Mouse (Mus musculus): ENCODE measurements at regions not wholly inside any gene's neighbourhood (a gene's known extent, or its start where the extent isn't known, plus 50 kb on each side); places are given as distances from the start of the nearest gene placed in this dataset.
"Not testable (repeated sequence)": the region's sequence is repeated elsewhere in the genome, so short reads cannot be mapped to it uniquely, and the experiment has no call there.

DNA sequence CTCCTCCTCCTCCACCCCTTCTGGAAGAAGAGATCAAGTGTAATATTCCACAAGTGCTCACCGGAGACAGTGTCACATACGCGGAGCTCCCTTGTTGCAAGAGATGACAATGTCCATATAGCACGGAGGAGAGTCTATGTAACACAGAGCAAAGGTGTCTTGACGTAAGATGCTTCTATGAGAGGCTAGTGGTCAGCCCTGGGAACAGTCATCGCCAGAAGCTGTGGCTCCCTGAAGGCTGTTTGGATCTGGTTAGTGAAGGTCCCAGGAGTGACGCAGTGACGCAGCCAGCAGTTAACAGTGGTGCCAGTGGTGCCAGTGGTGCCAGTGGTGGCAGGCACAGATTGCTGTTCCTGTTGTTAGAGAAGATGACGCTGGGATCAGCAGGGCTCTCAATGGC, 66.9 kb downstream of the Twistnb start:
- no peak for TF ChIP-seq FLI1 (IDR thresholded peaks at IDR 0.05; ENCODE audit: low read length)
- TF ChIP-seq GATA1 (IDR thresholded peaks at IDR 0.05; ENCODE audit: borderline replicate concordance, low read length) = no peak
- Histone ChIP-seq H3K4me1 (no peaks in the 10 kb centered on the region), H3K9me3 (no peaks in the 10 kb centered on the region), H3K27me3 (replicated peaks) (no peaks in the 10 kb centered on the region), H3K4me3 (replicated peaks) (no peak overlapping the region), H3K36me3 (replicated peaks; ENCODE audit: low read length) (no peaks in the 10 kb centered on the region)

DNA sequence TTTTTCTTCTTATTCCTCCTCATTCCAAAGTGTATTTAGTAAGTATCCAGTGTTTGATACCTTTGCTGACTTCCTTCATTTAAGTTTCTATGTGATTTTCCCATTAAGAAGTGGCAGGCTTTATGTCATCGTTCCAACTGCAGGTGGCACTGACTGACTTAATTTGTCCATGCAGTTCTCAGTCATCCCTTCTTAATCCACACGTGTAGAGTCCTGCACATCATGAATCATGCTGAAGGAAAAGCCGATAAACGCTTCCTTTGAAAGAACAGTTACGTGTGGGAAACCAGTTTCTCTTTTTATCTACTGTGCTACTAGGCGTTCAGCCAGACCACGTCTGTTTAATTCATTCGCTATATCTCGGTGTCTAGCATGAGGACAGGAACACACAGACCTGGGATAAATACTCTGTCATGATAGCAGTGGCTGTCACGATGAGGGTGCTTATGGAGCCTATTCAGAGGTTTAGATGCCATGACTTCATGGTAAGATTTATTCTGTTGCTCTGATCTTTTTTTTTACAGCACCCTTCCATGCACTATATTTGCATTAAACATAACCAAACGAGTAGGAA, 68.0 kb downstream of the Twistnb start:
- H3K9me3 ChIP-seq = no peaks in the 10 kb centered on the region
- no peaks in the 10 kb centered on the region for H3K27me3 ChIP-seq (replicated peaks)
- H3K4me1 ChIP-seq = no peaks in the 10 kb centered on the region
- no peaks in the 10 kb centered on the region for H3K36me3 ChIP-seq (replicated peaks; ENCODE audit: low read length)
- no peak overlapping the region for H3K4me3 ChIP-seq (replicated peaks)
- no peak for TF ChIP-seq GATA1 (IDR thresholded peaks at IDR 0.05; ENCODE audit: borderline replicate concordance, low read length)
- TF ChIP-seq FLI1 (IDR thresholded peaks at IDR 0.05; ENCODE audit: low read length) = no peak

DNA sequence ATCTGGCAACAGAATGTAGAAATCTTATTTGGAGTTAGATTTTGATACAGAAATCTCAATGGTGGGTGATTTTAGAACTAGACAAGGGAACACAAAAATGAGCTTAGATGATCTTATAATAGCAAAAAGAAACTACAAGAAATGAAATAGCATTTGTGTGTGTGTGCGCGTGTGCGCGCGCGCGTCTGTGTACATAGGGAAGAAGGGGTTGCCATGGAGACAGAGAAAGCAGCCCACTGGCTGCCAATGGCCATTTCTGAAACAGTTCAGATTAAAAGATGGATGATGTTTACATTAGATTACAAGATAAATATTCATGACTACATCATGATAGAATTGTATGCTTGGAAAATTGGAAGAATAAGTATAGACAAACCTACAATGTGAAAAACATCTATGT, 112.1 kb downstream of the Twistnb start:
- Histone ChIP-seq H3K4me1 (no peaks in the 10 kb centered on the region), H3K4me3 (replicated peaks) (no peak overlapping the region), H3K36me3 (replicated peaks; ENCODE audit: low read length) (no peaks in the 10 kb centered on the region), H3K9me3 (no peaks in the 10 kb centered on the region), H3K27me3 (replicated peaks) (no peaks in the 10 kb centered on the region)
- no peak for TF ChIP-seq FLI1 (IDR thresholded peaks at IDR 0.05; ENCODE audit: low read length)

DNA sequence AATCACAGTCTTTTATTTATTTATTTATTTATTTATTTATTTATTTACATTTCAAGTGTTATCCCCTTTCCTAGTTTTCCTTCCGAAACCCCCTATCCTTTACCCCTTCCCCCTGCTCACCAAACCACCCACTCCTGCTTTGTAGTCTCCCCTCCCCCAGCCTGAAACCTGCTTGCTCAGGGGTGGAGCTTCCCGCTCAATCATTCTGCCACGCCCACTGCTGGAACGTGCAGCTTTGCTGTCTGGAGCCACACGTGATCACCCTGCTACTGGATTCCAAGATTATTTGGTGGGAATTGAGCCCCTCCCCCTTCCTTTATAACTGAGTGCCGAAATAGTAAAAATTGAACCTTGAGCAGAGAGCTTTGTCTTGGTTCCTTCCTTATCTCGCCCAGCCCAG, 122.2 kb downstream of the Twistnb start:
- H3K4me1 ChIP-seq; H3K27me3 ChIP-seq (replicated peaks); H3K36me3 ChIP-seq (replicated peaks; ENCODE audit: low read length); H3K4me3 ChIP-seq (replicated peaks); H3K9me3 ChIP-seq: not testable (repeated sequence)

DNA sequence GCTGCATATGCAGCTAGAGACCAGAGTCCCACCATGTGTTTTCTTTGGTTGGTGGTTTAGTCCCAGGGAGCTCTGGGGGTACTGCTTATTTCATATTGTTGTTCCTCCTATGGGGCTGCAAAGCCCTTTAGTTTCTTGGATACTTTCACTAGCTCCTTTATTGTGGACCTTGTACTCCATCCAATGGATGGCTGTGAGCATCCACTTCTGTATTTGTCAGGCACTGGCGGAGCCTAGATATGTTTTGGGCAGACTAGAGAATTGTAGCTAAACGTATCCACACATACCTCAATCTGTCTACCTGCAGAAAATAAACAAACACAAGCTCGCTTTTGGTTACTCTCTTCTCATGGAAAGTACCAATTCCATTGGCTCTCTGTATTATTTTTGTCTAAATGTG, 122.8 kb downstream of the Twistnb start:
- TF ChIP-seq GATA1 (IDR thresholded peaks at IDR 0.05; ENCODE audit: borderline replicate concordance, low read length) = no peak
- TF ChIP-seq FLI1 (IDR thresholded peaks at IDR 0.05; ENCODE audit: low read length) = no peak
- H3K9me3 ChIP-seq = no peaks in the 10 kb centered on the region
- H3K4me1 ChIP-seq = no peaks in the 10 kb centered on the region
- H3K36me3 ChIP-seq (replicated peaks; ENCODE audit: low read length) = no peaks in the 10 kb centered on the region
- H3K27me3 ChIP-seq (replicated peaks) = no peaks in the 10 kb centered on the region
- no peak overlapping the region for H3K4me3 ChIP-seq (replicated peaks)

DNA sequence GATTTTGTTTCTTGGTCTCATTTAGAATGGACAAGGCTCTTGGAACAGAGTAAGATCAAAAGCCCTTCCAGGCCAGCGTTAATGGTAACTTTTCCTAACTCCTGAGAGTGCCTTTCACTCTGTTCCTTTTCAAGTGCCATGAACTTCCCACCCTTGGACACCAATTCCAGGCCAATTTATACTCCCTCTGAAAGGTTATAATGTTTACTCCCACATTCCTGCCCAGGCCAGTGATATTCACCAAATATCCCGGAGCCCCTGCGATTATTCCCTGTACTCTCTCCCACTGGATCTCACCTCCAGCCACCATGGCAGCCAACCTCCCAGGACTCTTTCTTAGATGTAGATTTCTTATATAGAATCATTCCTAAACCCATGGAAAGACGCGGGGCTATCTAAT, 123.2 kb downstream of the Twistnb start:
- Histone ChIP-seq H3K27me3 (replicated peaks) (no peaks in the 10 kb centered on the region), H3K4me3 (replicated peaks) (no peak overlapping the region), H3K4me1 (no peaks in the 10 kb centered on the region), H3K36me3 (replicated peaks; ENCODE audit: low read length) (no peaks in the 10 kb centered on the region), H3K9me3 (no peaks in the 10 kb centered on the region)
- no peak for TF ChIP-seq FLI1 (IDR thresholded peaks at IDR 0.05; ENCODE audit: low read length)
- TF ChIP-seq GATA1 (IDR thresholded peaks at IDR 0.05; ENCODE audit: borderline replicate concordance, low read length) = no peak

DNA sequence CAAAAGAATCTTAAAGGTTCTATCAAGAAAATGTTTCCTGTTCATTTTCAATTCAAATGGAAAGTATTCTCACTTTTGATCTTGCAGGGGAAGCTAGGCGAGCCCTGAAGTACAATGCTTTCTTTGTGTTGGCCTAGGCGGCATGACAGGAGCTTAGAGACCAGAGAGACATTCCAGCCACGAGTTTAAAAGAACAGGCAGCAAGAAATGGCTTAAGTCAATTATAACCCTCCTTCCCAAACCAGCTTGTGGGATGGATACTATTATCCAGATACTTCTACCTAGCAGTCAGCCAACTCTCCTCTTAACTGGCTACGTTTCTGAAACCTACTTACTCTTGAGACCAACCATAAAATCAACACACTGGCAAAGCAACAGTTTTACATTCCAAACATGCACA, 124.3 kb downstream of the Twistnb start:
- no peaks in the 10 kb centered on the region for H3K4me1 ChIP-seq
- H3K4me3 ChIP-seq (replicated peaks) = no peak overlapping the region
- H3K36me3 ChIP-seq (replicated peaks; ENCODE audit: low read length) = no peaks in the 10 kb centered on the region
- no peaks in the 10 kb centered on the region for H3K9me3 ChIP-seq
- TF ChIP-seq FLI1 (IDR thresholded peaks at IDR 0.05; ENCODE audit: low read length) (no peak), GATA1 (IDR thresholded peaks at IDR 0.05; ENCODE audit: borderline replicate concordance, low read length) (no peak)
- no peaks in the 10 kb centered on the region for H3K27me3 ChIP-seq (replicated peaks)

DNA sequence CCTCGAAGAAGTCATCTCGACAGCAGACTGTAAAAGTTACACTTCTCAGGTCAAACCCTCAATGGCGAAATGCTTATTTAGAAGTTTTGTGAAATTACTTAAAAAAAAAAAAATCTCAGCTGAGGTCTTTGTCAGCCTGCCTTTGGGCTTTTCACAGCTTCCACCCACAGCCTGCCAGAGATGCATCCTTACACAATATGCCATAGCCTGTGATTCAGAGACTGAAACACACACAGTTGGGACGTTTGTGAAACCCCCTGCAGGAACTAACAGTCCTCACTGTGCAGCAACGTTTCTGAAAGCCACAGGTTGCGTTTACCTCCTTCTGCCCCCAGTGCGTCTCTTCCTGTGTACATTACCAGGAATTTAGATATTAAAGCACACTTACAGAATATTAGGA, 131.7 kb downstream of the Twistnb start:
- no peaks in the 10 kb centered on the region for H3K4me1 ChIP-seq
- H3K4me3 ChIP-seq (replicated peaks) = no peak overlapping the region
- no peaks in the 10 kb centered on the region for H3K36me3 ChIP-seq (replicated peaks; ENCODE audit: low read length)
- H3K9me3 ChIP-seq = no peaks in the 10 kb centered on the region
- no peaks in the 10 kb centered on the region for H3K27me3 ChIP-seq (replicated peaks)
- TF ChIP-seq FLI1 (IDR thresholded peaks at IDR 0.05; ENCODE audit: low read length) = no peak
- TF ChIP-seq GATA1 (IDR thresholded peaks at IDR 0.05; ENCODE audit: borderline replicate concordance, low read length) = no peak

DNA sequence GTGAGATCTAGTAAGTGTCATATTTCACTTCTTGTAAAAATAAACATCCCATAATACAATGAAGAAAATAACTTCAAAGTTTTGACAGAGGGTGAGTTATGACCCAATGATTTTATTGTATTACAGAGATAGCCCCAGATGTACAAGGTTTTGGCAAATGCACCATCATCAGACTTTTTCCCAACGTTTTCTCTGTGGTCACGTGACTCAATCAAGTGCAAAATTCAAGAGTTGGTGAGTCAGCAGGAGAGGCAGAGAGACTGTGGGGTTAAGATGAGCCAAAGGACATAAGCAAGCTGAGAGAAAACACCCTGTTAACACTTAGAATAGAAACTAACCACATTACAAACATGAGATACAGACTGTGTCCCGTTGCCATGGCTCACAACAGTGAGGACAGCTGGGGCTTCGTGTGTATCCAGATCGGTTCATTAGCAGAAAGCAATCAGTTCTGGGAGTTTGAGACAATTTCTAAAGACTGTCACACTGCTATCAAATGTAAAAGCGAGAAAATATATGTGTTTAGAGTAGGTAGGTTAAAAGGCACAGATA, 148.5 kb downstream of the Twistnb start:
- no peaks in the 10 kb centered on the region for H3K9me3 ChIP-seq
- no peak overlapping the region for H3K4me3 ChIP-seq (replicated peaks)
- H3K27me3 ChIP-seq (replicated peaks) = no peaks in the 10 kb centered on the region
- H3K36me3 ChIP-seq (replicated peaks; ENCODE audit: low read length) = no peaks in the 10 kb centered on the region
- TF ChIP-seq FLI1 (IDR thresholded peaks at IDR 0.05; ENCODE audit: low read length) = no peak
- H3K4me1 ChIP-seq = no peaks in the 10 kb centered on the region

DNA sequence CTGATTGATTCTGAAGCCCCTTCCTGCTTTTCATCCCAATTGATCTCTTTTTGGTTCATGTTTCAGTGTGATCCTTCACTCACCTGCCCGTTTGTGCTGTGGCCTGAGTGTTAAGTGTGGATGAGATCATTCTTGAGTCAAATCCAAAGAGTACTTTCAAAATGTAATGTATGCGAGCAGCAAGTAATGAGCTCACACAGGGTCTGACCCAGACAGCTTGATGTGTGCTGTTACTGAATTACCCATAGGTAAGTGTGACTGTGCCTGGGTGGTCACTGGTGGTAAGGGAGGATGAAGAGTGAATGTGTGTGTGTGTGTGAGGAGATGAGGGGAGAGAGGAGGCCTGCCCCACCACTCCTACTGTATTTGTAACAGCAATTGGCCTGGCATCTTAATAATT, 151.4 kb downstream of the Twistnb start:
- TF ChIP-seq FLI1 (IDR thresholded peaks at IDR 0.05; ENCODE audit: low read length) (no peak), GATA1 (IDR thresholded peaks at IDR 0.05; ENCODE audit: borderline replicate concordance, low read length) (no peak)
- Histone ChIP-seq H3K36me3 (replicated peaks; ENCODE audit: low read length) (no peaks in the 10 kb centered on the region), H3K4me3 (replicated peaks) (no peak overlapping the region)

DNA sequence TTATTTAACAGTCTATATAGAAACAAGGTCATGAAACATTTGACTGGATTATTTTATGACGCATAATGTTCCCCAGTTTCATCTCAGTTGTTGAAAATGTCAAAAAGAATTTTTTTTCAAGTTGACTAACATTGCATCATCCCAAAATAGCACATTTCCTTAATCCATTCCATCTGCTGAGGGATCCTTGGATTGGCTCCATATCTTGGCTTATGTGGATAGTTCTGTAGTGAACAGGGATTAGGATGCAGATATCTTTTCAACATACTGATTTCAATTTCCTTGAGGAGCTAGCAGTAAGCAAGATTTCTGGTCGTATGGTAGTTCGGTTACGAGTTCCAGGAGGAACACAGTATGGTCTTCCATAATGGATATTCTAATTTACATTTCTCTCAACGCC, 161.6 kb downstream of the Twistnb start:
- no peak for TF ChIP-seq GATA1 (IDR thresholded peaks at IDR 0.05; ENCODE audit: borderline replicate concordance, low read length)
- no peak for TF ChIP-seq FLI1 (IDR thresholded peaks at IDR 0.05; ENCODE audit: low read length)
- Histone ChIP-seq H3K4me3 (replicated peaks) (no peak overlapping the region), H3K9me3 (no peaks in the 10 kb centered on the region), H3K4me1 (no peaks in the 10 kb centered on the region), H3K36me3 (replicated peaks; ENCODE audit: low read length) (no peaks in the 10 kb centered on the region), H3K27me3 (replicated peaks) (no peaks in the 10 kb centered on the region)

More for the DNA sequence above, 151.4 kb downstream of the Twistnb start:
- H3K4me1 ChIP-seq = no peaks in the 10 kb centered on the region
- H3K9me3 ChIP-seq = no peaks in the 10 kb centered on the region
- H3K27me3 ChIP-seq (replicated peaks) = no peaks in the 10 kb centered on the region
